8 mouse cellular contexts compared by ENCODE assay signal in the genomic region with DNA sequence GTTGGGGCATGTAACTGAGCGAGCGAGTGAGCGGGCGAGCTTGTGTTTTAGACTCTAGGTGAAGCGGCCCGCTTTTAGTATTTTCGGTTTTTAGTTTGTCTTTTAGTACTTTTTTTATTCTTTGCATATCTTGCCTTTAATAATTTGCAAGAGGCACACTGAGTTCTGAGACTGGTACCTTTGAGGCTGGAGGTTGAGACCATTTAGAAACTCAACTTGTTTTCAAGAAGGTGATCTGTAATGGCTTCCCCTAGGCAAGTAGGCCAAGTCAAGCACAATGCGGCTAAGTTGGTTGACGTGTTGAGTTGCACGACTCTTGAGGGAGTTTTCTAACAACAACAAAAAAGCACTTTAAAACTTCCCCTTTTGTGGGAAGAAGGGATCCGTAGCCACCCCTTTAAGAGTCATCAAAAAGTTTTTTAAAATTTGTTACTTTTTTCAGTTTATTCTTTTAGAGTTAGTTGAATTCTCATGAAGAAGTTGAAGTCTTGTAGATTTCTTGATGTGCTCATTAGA. TPM values are rescaled to one million over a fixed set of nuclear protein-coding genes. Genes with fewer than 3 reads are reported as not detected.
DNase-seq lines count a peak whose midpoint lies in the region; ATAC-seq and TF ChIP-seq lines count a peak whose summit lies in the region.

No protein-coding gene starts in this region.

- ATAC-seq in kidney, embryonic 16.5 days (ENCODE audit: low FRiP score, low TSS enrichment), result no peak
- no peak for ATAC-seq in hindbrain, embryonic 15.5 days (ENCODE audit: low FRiP score, low read depth)

- H3K9ac ChIP-seq in kidney, embryonic 16.5 days (replicated peaks; ENCODE audit: low read length), result peak overlapping the region; percentile 92
- peak overlapping the region; percentile 74; the same call in 1 of the 2 replicates for H3K9ac ChIP-seq in hindbrain, embryonic 15.5 days

- no peak for TF ChIP-seq CTCF in cortical plate, adult 2 months (IDR thresholded peaks at IDR 0.05; ENCODE audit: extremely low read depth, insufficient read depth, low read length)

- peaks cover 13% of the 10 kb centered on the region for H3K4me1 ChIP-seq in kidney, embryonic 16.5 days (ENCODE audit: insufficient read depth, low read length)
- no peaks in the 10 kb centered on the region for H3K4me1 ChIP-seq in cortical plate, adult 2 months (ENCODE audit: control insufficient read depth, insufficient read depth, low read length)
- peaks cover 16% of the 10 kb centered on the region for H3K4me1 ChIP-seq in hindbrain, embryonic 15.5 days (replicated peaks)

- intact Hi-C loops in left cerebral cortex, postnatal 14 days (cut with DNase I), result no loop called here

- peaks cover 36% of the 10 kb centered on the region for H3K36me3 ChIP-seq in kidney, embryonic 16.5 days (ENCODE audit: insufficient read depth, low read length)
- no peaks in the 10 kb centered on the region for H3K36me3 ChIP-seq in hindbrain, embryonic 15.5 days
- peaks cover 14% of the 10 kb centered on the region for H3K36me3 ChIP-seq in macrophage (ENCODE audit: inconsistent target)

- DNase-seq in kidney, postnatal 25 days, result no peak
- peak; percentile 34 for DNase-seq in thymus, postnatal 4 days
- no peak for DNase-seq in left cerebral cortex, postnatal 14 days (ENCODE audit: low spot score in 2 of 2)
- DNase-seq in layer of hippocampus, adult 9-11 months, result no peak

- H3K27ac ChIP-seq in kidney, embryonic 16.5 days (ENCODE audit: low read length), result peak overlapping the region; percentile 99
- H3K27ac ChIP-seq in cortical plate, adult 2 months (ENCODE audit: insufficient read depth, low read length), result no peak overlapping the region
- H3K27ac ChIP-seq in hindbrain, embryonic 15.5 days (replicated peaks), result peak overlapping the region; percentile 84
- peak overlapping the region; percentile 81 for H3K27ac ChIP-seq in macrophage

- TF ChIP-seq POLR2A in cortical plate, adult 2 months (IDR thresholded peaks at IDR 0.05; ENCODE audit: extremely low read depth, insufficient read depth, low read length), result no peak

- WGBS in kidney, embryonic 16.5 days, result 1% methylated on average over 11 of the region's 11 CpGs
- 2% methylated on average over 11 of the region's 11 CpGs for WGBS in hindbrain, embryonic 15.5 days
- WGBS in macrophage (ENCODE audit: missing documents), result 1% methylated on average over 11 of the region's 11 CpGs

- H3K9me3 ChIP-seq in kidney, embryonic 16.5 days (ENCODE audit: low read length), result no peaks in the 10 kb centered on the region
- no peaks in the 10 kb centered on the region for H3K9me3 ChIP-seq in hindbrain, embryonic 15.5 days

- no peaks in the 10 kb centered on the region for H3K27me3 ChIP-seq in kidney, embryonic 16.5 days (ENCODE audit: insufficient read depth, low read length)
- no peaks in the 10 kb centered on the region for H3K27me3 ChIP-seq in hindbrain, embryonic 15.5 days

- H3K4me3 ChIP-seq in kidney, embryonic 16.5 days (ENCODE audit: low read length), result peak overlapping the region; percentile 93
- peak overlapping the region; percentile 82 for H3K4me3 ChIP-seq in cortical plate, adult 2 months (ENCODE audit: insufficient read depth, low read length)
- peak overlapping the region; percentile 89 for H3K4me3 ChIP-seq in hindbrain, embryonic 15.5 days
- peak overlapping the region; percentile 91 for H3K4me3 ChIP-seq in macrophage (ENCODE audit: inconsistent target)

- peak overlapping the region; percentile 70 for H3K4me2 ChIP-seq in kidney, embryonic 16.5 days (replicated peaks; ENCODE audit: low read depth, low read length)
- H3K4me2 ChIP-seq in hindbrain, embryonic 15.5 days, result peak overlapping the region; percentile 71

- peaks cover 53% of the 10 kb centered on the region for H3K79me2 ChIP-seq in macrophage (ENCODE audit: inconsistent target)

RNA-seq across cellular contexts. Expression of a gene that starts 1.7 kb away (rescaled TPM):
- polyA plus RNA-seq in kidney, embryonic 16.5 days (2015; fragmentation: Nextera tagmentation; extraction: Ambion mirVana), result 37.6 and 40.5 TPM in 2 replicates
- 2.4 and 2.6 TPM in 2 replicates for polyA plus RNA-seq in cortical plate, adult 2 months (2012; rRNA removed)
- polyA plus RNA-seq in hindbrain, embryonic 15.5 days (2015; fragmentation: Nextera tagmentation; extraction: Ambion mirVana), result 6.8 and 7.1 TPM in 2 replicates
- total RNA-seq in macrophage (2018; cell fraction: chromatin; rRNA removed), result 10 to 100 TPM in 24 of 26 experiments, 1 to 10 TPM in 2; 5.1 to 57.0 (median 25.0) TPM
- 10 to 100 TPM; 21.6 to 48.5 (median 30.4) TPM for total RNA-seq in macrophage (2018; cell fraction: cytosol; rRNA removed)
- 10 to 100 TPM; 14.9 to 77.8 (median 36.6) TPM for total RNA-seq in macrophage (2018; cell fraction: nucleus; rRNA removed)
- 13.0 to 15.4 TPM (median 13.4 TPM) in 3 replicates for polyA plus RNA-seq in macrophage (2018)
- total RNA-seq in left cerebral cortex, postnatal 14 days (2021), result 1 to 10 TPM; 4.2 TPM

RNA-seq across cellular contexts. Expression of a gene that starts 42.9 kb away (rescaled TPM):
- 34.2 and 35.9 TPM in 2 replicates for polyA plus RNA-seq in kidney, embryonic 16.5 days (2015; fragmentation: Nextera tagmentation; extraction: Ambion mirVana)
- 18.4 and 18.5 TPM in 2 replicates for polyA plus RNA-seq in cortical plate, adult 2 months (2012; rRNA removed)
- 35.0 and 35.6 TPM in 2 replicates for polyA plus RNA-seq in hindbrain, embryonic 15.5 days (2015; fragmentation: Nextera tagmentation; extraction: Ambion mirVana)
- 10 to 100 TPM in 6 of 26 experiments, 1 to 10 TPM in 20; 2.4 to 16.2 (median 7.5) TPM for total RNA-seq in macrophage (2018; cell fraction: chromatin; rRNA removed)
- total RNA-seq in macrophage (2018; cell fraction: cytosol; rRNA removed), result 10 to 100 TPM in 22 of 26 experiments, 1 to 10 TPM in 4; 8.6 to 15.9 (median 11.5) TPM
- total RNA-seq in macrophage (2018; cell fraction: nucleus; rRNA removed), result 10 to 100 TPM in 6 of 26 experiments, 1 to 10 TPM in 20; 3.2 to 13.7 (median 8.3) TPM
- 8.2 to 15.4 TPM (median 8.7 TPM) in 3 replicates for polyA plus RNA-seq in macrophage (2018)
- total RNA-seq in left cerebral cortex, postnatal 14 days (2021), result 10 to 100 TPM; 22.8 to 24.6 TPM

RNA-seq across cellular contexts. Expression of a gene that starts 43.0 kb away (rescaled TPM):
- 70.5 and 70.8 TPM in 2 replicates for polyA plus RNA-seq in kidney, embryonic 16.5 days (2015; fragmentation: Nextera tagmentation; extraction: Ambion mirVana)
- 35.4 and 35.9 TPM in 2 replicates for polyA plus RNA-seq in cortical plate, adult 2 months (2012; rRNA removed)
- 56.8 and 57.9 TPM in 2 replicates for polyA plus RNA-seq in hindbrain, embryonic 15.5 days (2015; fragmentation: Nextera tagmentation; extraction: Ambion mirVana)
- total RNA-seq in macrophage (2018; cell fraction: chromatin; rRNA removed), result 100 to 1,000 TPM in 1 of 26 experiments, 10 to 100 TPM in 25; 29.5 to 104 (median 65.3) TPM
- total RNA-seq in macrophage (2018; cell fraction: cytosol; rRNA removed), result 10 to 100 TPM; 19.5 to 49.7 (median 28.9) TPM
- total RNA-seq in macrophage (2018; cell fraction: nucleus; rRNA removed), result 10 to 100 TPM; 20.9 to 80.6 (median 33.4) TPM
- 27.8 to 77.7 TPM (median 32.7 TPM) in 3 replicates for polyA plus RNA-seq in macrophage (2018)
- 10 to 100 TPM; 46.6 to 51.7 TPM for total RNA-seq in left cerebral cortex, postnatal 14 days (2021)

RNA-seq across cellular contexts. Expression of a gene that starts 55.7 kb away (rescaled TPM):
- polyA plus RNA-seq in kidney, embryonic 16.5 days (2015; fragmentation: Nextera tagmentation; extraction: Ambion mirVana), result 1.1 and 1.3 TPM in 2 replicates
- polyA plus RNA-seq in cortical plate, adult 2 months (2012; rRNA removed), result not detected in 2 replicates
- polyA plus RNA-seq in hindbrain, embryonic 15.5 days (2015; fragmentation: Nextera tagmentation; extraction: Ambion mirVana), result 0.90 and 1.3 TPM in 2 replicates
- not detected for total RNA-seq in macrophage (2018; cell fraction: chromatin; rRNA removed)
- not detected for total RNA-seq in macrophage (2018; cell fraction: cytosol; rRNA removed)
- total RNA-seq in macrophage (2018; cell fraction: nucleus; rRNA removed), result not detected
- polyA plus RNA-seq in macrophage (2018), result not detected in 3 replicates
- not detected for total RNA-seq in left cerebral cortex, postnatal 14 days (2021)
